Mouse (Mus musculus) brain, embryonic 14.5 days (tissue): ENCODE measurements around the gene Pcmt1.

Source experiments
- CTCF ChIP-seq: fragments of 200-500 bp; IDR thresholded peaks from 2 replicates; pipeline ENCODE4 v1.5.1; 2012; ENCODE audit warnings: inconsistent platforms, mild to moderate bottlenecking, moderate library complexity, borderline replicate concordance; ENCODE audit not compliant: insufficient read depth, insufficient read length; ENCODE audit errors: extremely low read depth
- POLR2A ChIP-seq: fragments of 200-500 bp; IDR thresholded peaks from 2 replicates; pipeline ENCODE4 v1.6.1; 2012; ENCODE audit warnings: mild to moderate bottlenecking, inconsistent platforms, borderline replicate concordance; ENCODE audit not compliant: poor library complexity, insufficient read depth, insufficient read length, severe bottlenecking; ENCODE audit errors: extremely low read depth

- TF ChIP-seq POLR2A (no peak), CTCF (no peak)
These were observed 46.1 kb upstream of the Pcmt1 start for GRCm38 (mm10) chr10:7727011-7727410.
